Mouse (Mus musculus) liver, adult 2 months (tissue): ENCODE measurements around the gene Pink1. TPM values are rescaled to one million over a fixed set of nuclear protein-coding genes. Genes with fewer than 3 reads are reported as not detected.
A peak's percentile ranks its signal among the peaks of the same experiment; 100 is the strongest.

Source experiments
- DNase-seq: peaks from one replicate; pipeline ENCODE4 v3.0.0-alpha.2; 2011; ENCODE audit warnings: low read depth, low spot score; ENCODE audit errors: extremely low read depth
- H3K27ac ChIP-seq: fragments of 200-500 bp; replicated peaks from 2 replicates; pipeline ENCODE4 v1.5.1; 2012; ENCODE audit warnings: low read depth, mild to moderate bottlenecking, control low read depth, inconsistent platforms, low read length; ENCODE audit not compliant: insufficient read depth
- H3K27me3 ChIP-seq: fragments of 200-500 bp; 2 replicates; pipeline ENCODE4 v1.6.1; 2012; ENCODE audit warnings: mild to moderate bottlenecking, moderate library complexity, low read length, inconsistent platforms; ENCODE audit not compliant: control insufficient read depth, insufficient read depth
- H3K36me3 ChIP-seq: fragments of 200-500 bp; 2 replicates; pipeline ENCODE4 v1.6.1; 2012; ENCODE audit warnings: low read length, inconsistent platforms; ENCODE audit not compliant: control insufficient read depth, insufficient read depth
- H3K4me1 ChIP-seq: fragments of 200-500 bp; 2 replicates; pipeline ENCODE4 v1.6.1; 2011; ENCODE audit warnings: low read length; ENCODE audit not compliant: control insufficient read depth, insufficient read depth
- H3K4me3 ChIP-seq: fragments of 200-500 bp; 2 replicates; pipeline ENCODE4 v1.5.1; 2011; ENCODE audit warnings: low read depth, mild to moderate bottlenecking, control low read depth, low read length, moderate library complexity; ENCODE audit not compliant: insufficient read depth
- H3K79me2 ChIP-seq: fragments of 200-500 bp; 2 replicates; pipeline ENCODE4 v1.6.1; 2012; ENCODE audit warnings: inconsistent platforms, mild to moderate bottlenecking, low read length, moderate library complexity; ENCODE audit not compliant: control insufficient read depth, insufficient read depth
- H3K9ac ChIP-seq: fragments of 200-500 bp; 2 replicates; pipeline ENCODE4 v1.6.1; 2012; ENCODE audit warnings: low read depth, mild to moderate bottlenecking, control low read depth, inconsistent platforms, low read length
- CTCF ChIP-seq: fragments of 200-500 bp; IDR thresholded peaks from 2 replicates; pipeline ENCODE4 v1.5.1; 2011; ENCODE audit warnings: low read depth, low read length, control low read depth
- POLR2A ChIP-seq: fragments of 200-500 bp; IDR thresholded peaks from 2 replicates; pipeline ENCODE4 v1.6.1; 2011; ENCODE audit warnings: low read length, control low read depth; ENCODE audit not compliant: insufficient read depth; ENCODE audit errors: extremely low read depth
- WGBS: fragments of 180-500 bp; shearing (Covaris S2); methylation state at CpG from one replicate; pipeline ENCODE4 v1.1.7; 2018; 5-methylcytosine and 5-hydroxymethylcytosine counted together
- polyA plus RNA-seq: library from polyadenylated mRNA; depleted of rRNA; stranded (reverse); fragments of >200 nt; gene quantifications from 2 replicates; pipeline ENCODE4 v1.2.3, GENCODE M21; 2012
- total RNA-seq: library from RNA; depleted of rRNA; stranded (reverse); fragments of >200 nt; gene quantifications from 2 replicates; pipeline ENCODE4 v1.2.3, GENCODE M21; 2014

Pink1 gene
- total and polyA plus RNA-seq, 2 experiments, result 134 to 192 TPM

- Histone ChIP-seq H3K9ac (no peak overlapping the region), H3K27me3 (no peaks in the 10 kb centered on the region), H3K4me1 (peaks cover 18% of the 10 kb centered on the region), H3K4me3 (no peak overlapping the region), H3K79me2 (peaks cover 5% of the 10 kb centered on the region), H3K36me3 (no peaks in the 10 kb centered on the region), H3K27ac (peak overlapping the region; percentile 53)
- no peak for DNase-seq
- 9% methylated on average over 4 of the region's 4 CpGs for WGBS
- no peak for TF ChIP-seq CTCF
- no peak for TF ChIP-seq POLR2A
These were observed 2.4 kb downstream of the Pink1 start for GRCm38 (mm10) chr4:138323753-138324152.

GRCm38 (mm10) chr4:138322692-138323091 lies 3.4 kb downstream of the Pink1 start:
- Histone ChIP-seq H3K27me3 (no peaks in the 10 kb centered on the region), H3K27ac (no peak overlapping the region), H3K4me1 (peaks cover 18% of the 10 kb centered on the region), H3K79me2 (peaks cover 5% of the 10 kb centered on the region), H3K4me3 (no peak overlapping the region), H3K36me3 (no peaks in the 10 kb centered on the region), H3K9ac (no peak overlapping the region)
- TF ChIP-seq POLR2A, result no peak
- no peak for TF ChIP-seq CTCF
- no peak for DNase-seq
- WGBS, result 85% methylated on average over 4 of the region's 4 CpGs

- Histone ChIP-seq H3K9ac (no peak overlapping the region), H3K79me2 (peaks cover 8% of the 10 kb centered on the region), H3K4me1 (peaks cover 15% of the 10 kb centered on the region), H3K36me3 (peaks cover 8% of the 10 kb centered on the region; the same call in 1 of the 2 replicates), H3K4me3 (no peak overlapping the region), H3K27ac (no peak overlapping the region), H3K27me3 (no peaks in the 10 kb centered on the region)
- WGBS, result 84% methylated on average over 7 of the region's 7 CpGs
- TF ChIP-seq CTCF (no peak), POLR2A (no peak)
- no peak for DNase-seq
These were observed 4.6 kb downstream of the Pink1 start for GRCm38 (mm10) chr4:138321488-138321887.

GRCm38 (mm10) chr4:138320711-138321110 lies 5.4 kb downstream of the Pink1 start:
- no peaks in the 10 kb centered on the region for H3K27me3 ChIP-seq
- no peak overlapping the region for H3K4me3 ChIP-seq
- no peak overlapping the region for H3K27ac ChIP-seq
- peaks cover 9% of the 10 kb centered on the region; the same call in 1 of the 2 replicates for H3K36me3 ChIP-seq
- H3K9ac ChIP-seq, result no peak overlapping the region
- peaks cover 15% of the 10 kb centered on the region for H3K4me1 ChIP-seq
- peaks cover 8% of the 10 kb centered on the region for H3K79me2 ChIP-seq
- DNase-seq, result no peak
- WGBS, result 81% methylated on average over 11 of the region's 11 CpGs
- no peak for TF ChIP-seq CTCF
- no peak for TF ChIP-seq POLR2A

- Histone ChIP-seq H3K27ac (no peak overlapping the region), H3K36me3 (peaks cover 9% of the 10 kb centered on the region; the same call in 1 of the 2 replicates), H3K4me3 (no peak overlapping the region; the same call in 1 of the 2 replicates), H3K27me3 (no peaks in the 10 kb centered on the region), H3K9ac (no peak overlapping the region), H3K79me2 (peaks cover 8% of the 10 kb centered on the region), H3K4me1 (peaks cover 14% of the 10 kb centered on the region)
- TF ChIP-seq CTCF, result peak; percentile 100
- TF ChIP-seq POLR2A, result no peak
- WGBS, result 25% methylated on average over 10 of the region's 10 CpGs
- DNase-seq, result peak; percentile 80
These were observed 6.6 kb downstream of the Pink1 start for GRCm38 (mm10) chr4:138319508-138319907.

GRCm38 (mm10) chr4:138318509-138319266 lies 7.4 kb downstream of the Pink1 start:
- 66% methylated on average over 6 of the region's 6 CpGs for WGBS
- peaks cover 9% of the 10 kb centered on the region; the same call in 1 of the 2 replicates for H3K36me3 ChIP-seq

More at GRCm38 (mm10) chr4:138318509-138319266, 7.4 kb downstream of the Pink1 start:
- no peak for DNase-seq
- no peaks in the 10 kb centered on the region for H3K27me3 ChIP-seq
- no peak for TF ChIP-seq POLR2A
- peak; percentile 86 for TF ChIP-seq CTCF
- H3K4me3 ChIP-seq, result no peak overlapping the region
- H3K9ac ChIP-seq, result no peak overlapping the region
- peaks cover 8% of the 10 kb centered on the region for H3K79me2 ChIP-seq
- peaks cover 8% of the 10 kb centered on the region for H3K4me1 ChIP-seq
- H3K27ac ChIP-seq, result no peak overlapping the region
